Mouse (Mus musculus): Measurements from ENCODE around the gene Pigk.

The Pigk gene

DNA sequence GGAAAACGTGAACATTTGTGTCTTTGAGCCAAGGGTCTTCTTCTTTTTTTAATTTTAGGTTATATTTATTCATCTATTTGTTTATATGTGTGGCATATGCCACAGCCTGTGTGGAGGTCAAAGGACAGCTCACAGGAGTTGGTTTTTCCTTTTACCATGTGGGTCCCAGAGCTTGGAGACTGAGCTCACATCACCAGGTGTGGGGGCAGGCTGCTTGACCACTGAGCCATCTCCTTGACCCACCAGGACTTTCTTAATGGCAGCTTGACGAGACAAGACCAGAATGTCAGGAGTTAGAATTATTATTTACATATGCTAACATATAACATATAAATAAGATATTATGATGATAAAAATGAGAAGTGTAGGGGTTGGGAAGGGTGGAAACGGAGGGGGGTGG is 182.2 kb downstream of the Pigk start:
- no peak for DNase-seq (ENCODE audit: low read depth, low spot score)

DNA sequence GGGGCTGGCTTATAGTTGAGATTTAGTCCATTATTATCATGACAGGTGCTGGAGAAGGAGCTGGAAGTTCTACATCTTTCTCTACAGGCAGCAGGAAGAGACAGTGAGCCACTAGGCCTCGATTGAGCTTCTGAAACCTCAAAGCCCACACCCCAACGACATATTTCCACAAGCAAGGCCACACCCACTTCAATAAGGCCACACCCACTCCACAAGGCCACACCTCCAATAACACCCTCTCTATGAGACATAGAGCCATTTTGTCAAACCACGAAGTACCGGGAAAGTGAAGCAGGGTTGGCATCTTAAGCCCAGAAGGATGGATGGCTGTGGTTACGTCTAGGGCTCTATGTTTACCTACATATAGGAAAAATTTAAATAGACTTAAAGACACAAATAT is 183.3 kb downstream of the Pigk start:
- no peak for DNase-seq (ENCODE audit: low read depth, low spot score)

DNA sequence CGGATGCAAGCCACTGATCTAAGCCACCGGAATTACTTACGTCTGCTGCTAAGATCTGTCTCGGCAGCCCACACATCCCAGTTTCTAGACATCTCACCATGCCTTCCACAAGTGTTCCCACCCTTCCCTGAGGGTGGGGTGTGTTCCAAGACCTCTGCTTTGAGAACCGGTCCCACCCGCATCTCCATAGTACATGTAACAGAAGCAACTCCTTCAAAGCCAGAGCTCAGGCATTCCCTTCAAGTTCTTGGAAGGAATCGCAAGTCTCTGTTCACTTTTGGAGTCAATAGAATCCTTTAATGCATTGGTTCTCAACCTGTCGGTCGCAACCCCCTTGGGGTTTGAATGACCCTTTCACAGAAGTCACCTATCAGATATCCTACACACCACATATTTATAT is 185.0 kb downstream of the Pigk start:
- DNase-seq (ENCODE audit: low read depth, low spot score): no peak

DNA sequence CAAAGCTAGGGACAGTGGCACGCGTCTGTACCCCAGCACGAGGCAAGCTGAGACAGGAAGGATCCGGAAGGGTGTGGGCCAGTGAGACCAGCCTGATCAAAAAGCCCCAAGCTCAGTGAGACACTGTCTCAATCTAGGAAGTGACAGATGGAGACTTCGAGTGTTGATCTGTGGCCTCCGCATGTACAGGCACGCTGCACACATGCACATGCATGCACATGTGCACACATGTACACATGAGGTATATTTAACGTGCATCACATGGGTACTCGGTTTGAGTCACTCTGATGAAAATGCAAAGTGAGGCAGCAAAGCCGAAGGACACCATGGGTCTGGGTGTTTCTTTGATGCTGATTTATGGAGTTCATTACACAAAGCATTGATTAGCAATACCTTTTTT is 191.1 kb downstream of the Pigk start:
- no peak for DNase-seq (ENCODE audit: low read depth, low spot score)

DNA sequence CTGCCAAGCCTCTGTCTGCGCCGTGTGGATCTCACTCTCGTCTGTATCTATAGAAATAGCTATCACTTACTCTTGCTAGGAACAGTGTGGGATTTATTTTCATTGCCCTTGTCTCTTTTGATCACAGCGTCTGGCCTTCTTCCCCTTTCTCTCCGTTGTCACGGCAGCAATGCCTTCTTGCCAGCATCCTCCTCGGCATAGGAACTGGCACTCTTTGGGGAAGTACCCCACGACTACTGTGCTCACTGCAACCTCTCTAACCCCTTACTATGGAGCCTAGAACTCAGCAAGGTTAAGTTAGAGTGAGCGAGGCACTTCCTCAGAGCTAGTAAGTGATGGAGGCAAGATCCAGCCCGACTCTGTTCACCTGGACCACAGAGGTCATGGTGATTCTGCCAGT is 191.9 kb downstream of the Pigk start:
- DNase-seq (ENCODE audit: low read depth, low spot score): no peak

- DNase-seq (ENCODE audit: low read depth, low spot score): no peak
Measured at GRCm38 (mm10) chr3:152907087-152907486, 193.2 kb downstream of the Pigk start.

DNA sequence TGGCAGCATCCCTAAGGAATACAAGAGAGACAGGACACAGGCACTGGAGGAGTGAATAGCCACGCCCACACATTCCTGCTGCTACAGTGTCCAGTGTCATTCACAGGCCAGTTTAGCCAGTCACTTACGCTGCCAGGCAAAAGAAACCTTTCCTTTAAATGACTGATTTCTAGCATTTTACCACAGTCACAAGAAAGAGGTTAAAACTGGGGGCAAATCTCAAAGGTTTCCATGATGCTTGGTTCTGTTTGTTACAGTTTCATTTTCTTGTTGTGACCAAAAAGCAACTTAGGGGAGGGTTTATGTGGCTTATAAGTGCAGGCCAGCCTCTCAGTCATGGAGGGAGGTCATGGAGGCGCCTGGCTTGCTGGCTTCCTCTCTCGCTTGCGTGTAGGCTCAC is 193.8 kb downstream of the Pigk start:
- DNase-seq (ENCODE audit: low read depth, low spot score): no peak

- DNase-seq (ENCODE audit: low read depth, low spot score): no peak
Measured at GRCm38 (mm10) chr3:152911578-152911977, 197.7 kb downstream of the Pigk start.

GRCm38 (mm10) chr3:152912216-152913101 is 198.6 kb downstream of the Pigk start:
- peak; percentile 92 for DNase-seq (ENCODE audit: low read depth, low spot score)

- peak; percentile 39 for DNase-seq (ENCODE audit: low read depth, low spot score)
Measured at GRCm38 (mm10) chr3:152913150-152913549, 199.2 kb downstream of the Pigk start.

DNA sequence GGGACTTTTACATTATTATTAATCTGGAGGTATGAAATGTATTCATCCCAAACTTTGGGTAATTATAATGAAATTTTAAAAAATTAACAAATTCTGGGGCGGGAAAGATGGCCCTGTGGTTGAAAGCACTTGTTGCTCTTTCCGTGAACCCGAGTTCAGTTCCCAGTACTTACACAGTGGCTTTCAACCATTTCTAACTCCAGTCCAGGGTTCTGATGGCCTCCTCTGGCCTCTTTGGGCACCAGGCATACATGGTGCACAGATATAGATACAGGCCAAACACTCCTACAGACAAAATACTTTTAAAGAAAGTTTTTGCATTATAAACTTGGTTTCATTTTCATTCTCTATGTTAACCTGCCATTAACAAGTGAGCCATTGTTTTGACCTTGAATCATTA is 199.7 kb downstream of the Pigk start:
- no peak for DNase-seq (ENCODE audit: low read depth, low spot score)

DNA sequence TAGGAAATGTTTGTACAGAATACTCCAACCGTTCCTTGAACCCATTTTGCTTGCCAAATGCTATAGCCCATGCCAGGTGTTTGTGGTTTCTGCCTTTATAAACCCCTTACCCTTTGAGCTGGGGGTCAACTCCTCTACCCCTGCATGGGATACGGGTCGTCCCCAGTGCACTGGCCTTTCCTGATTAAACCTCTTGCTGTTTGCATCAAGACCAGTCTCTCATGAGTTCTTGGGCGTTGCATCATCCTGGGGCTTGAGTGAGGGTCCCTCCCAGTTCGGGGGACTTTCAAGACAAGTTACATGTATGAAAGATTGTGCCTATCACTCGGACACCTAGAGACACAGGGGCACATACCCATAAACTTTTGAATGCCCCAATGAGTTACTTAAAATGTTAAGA is 200.5 kb downstream of the Pigk start:
- DNase-seq (ENCODE audit: low read depth, low spot score): no peak

GRCm38 (mm10) chr3:152917579-152917978 is 203.7 kb downstream of the Pigk start:
- DNase-seq (ENCODE audit: low read depth, low spot score): peak; percentile 82

DNA sequence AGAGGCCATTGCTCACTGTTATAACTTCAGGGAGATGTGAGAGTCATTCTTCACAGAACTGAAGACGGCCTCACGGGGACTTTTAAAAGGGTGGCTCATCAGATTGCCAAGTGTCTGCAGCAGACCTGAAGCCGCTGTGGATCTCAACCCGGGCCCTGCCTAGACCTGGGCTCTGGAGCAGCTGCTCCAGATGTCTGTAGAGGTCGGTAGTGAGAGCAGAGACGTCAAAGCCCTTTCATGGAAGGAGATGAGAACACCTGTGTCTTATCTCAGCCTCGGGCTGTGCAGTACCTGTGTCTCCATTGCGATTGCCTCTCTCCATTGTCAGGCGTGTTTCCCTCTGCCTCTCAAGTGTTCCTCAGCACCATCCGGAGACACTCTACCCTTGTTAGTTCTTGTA is 205.2 kb downstream of the Pigk start:
- peak; percentile 71 for DNase-seq (ENCODE audit: low read depth, low spot score)

GRCm38 (mm10) chr3:152920365-152920764 is 206.5 kb downstream of the Pigk start:
- DNase-seq (ENCODE audit: low read depth, low spot score): peak; percentile 72

DNA sequence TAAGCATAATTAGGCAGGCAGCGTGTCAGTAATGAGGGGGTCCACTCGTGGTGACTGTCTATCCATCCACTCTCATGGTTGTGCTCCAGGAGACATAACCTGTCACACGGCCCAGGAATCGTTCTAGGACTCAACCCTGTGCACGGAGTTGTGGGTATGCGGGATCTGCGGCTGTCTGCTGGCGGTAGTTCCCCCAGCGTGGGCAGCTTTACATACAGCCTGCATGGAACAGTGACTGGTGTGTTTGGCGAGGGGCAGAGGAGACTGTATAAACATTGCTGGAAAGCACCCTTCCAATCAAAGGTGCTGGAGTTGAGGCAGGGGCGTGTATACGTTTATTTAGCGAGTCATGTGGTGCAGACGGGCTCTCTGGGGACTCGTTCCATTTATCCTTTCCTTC is 209.6 kb downstream of the Pigk start:
- no peak for DNase-seq (ENCODE audit: low read depth, low spot score)

DNA sequence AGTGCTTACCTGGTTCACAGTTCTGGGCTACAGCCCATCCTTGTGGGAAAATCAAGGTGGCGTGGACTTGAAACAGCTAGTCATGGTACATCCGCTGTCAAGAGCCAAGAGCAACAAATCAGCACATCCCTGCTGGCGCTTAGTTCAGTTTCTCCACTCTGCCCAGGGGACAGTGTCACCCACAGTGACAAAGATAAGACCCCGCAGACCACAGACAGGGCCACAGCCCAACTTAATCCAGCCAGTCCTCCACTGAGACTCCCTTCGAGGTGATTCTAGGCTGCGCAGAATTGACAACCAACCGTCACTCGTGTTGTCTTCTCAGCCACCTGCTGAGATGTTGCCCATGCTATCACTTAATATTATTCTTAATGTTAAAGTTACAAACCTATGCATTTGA is 211.5 kb downstream of the Pigk start:
- no peak for DNase-seq (ENCODE audit: low read depth, low spot score)

GRCm38 (mm10) chr3:152926166-152926565 is 212.3 kb downstream of the Pigk start:
- DNase-seq (ENCODE audit: low read depth, low spot score): peak; percentile 56

DNA sequence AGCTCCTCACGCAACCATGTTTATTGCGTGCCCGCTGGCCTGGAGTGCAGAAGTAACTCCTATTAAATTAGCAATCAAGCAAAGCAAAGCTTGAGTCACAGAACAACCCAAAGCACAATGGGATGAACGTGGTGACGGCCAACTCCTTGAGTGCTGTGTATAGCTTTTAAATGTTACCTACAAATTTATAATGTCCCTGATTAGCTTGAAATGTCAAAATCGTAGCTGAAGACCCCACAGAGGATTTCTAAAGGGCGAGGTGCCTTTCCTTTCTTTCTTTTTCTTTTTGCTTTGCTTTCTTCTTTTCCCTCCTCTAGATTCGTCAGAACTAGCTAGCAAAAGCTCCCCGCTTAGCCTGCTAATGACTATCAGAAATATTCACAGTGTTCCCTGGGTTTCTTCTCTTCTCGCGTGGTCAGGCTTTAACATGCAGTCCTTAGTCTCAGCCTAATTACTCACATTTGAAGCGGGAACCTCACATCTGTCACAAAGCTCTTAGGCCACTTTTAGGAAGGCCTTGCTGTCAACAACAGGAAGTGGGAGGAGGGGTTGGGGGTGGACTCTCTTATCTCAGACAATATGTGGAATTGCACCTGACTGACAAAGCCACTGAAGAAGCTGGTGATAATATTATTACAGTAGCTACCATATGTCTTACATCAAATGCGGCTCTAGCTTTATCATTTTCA is 214.5 kb downstream of the Pigk start:
- peak; percentile 75 for DNase-seq (ENCODE audit: low read depth, low spot score)

DNA sequence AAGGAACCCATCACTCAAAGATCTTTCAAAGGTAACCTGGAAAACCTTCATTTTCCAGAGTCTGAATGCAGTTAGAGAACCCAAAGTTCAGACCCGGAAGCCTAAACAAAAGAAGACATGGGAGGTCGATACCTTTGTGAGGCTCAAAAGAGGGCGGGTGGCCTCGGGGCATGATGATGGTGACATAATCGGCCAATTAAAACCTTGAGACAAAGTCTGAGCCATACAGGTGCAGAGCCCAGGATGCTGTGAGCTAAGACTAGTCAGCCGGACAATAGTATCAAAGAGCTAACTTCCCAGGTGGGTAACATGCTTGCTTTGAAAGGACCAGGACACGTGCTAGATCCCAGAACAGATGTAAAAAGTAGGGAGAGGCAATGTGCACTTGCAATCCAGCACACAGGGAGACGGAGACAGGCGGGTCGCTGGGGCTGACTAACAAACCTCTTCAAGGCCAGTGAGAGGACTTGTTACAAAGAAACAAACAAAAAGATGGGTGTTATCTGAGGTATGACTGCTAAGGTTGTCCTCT is 215.4 kb downstream of the Pigk start:
- DNase-seq (ENCODE audit: low read depth, low spot score): peak; percentile 56

- peak; percentile 78 for DNase-seq (ENCODE audit: low read depth, low spot score)
Measured at GRCm38 (mm10) chr3:152929788-152930281, 215.9 kb downstream of the Pigk start.

- no peak for DNase-seq (ENCODE audit: low read depth, low spot score)
Measured at GRCm38 (mm10) chr3:152931354-152931753, 217.5 kb downstream of the Pigk start.

- DNase-seq (ENCODE audit: low read depth, low spot score): peak; percentile 55
Measured at GRCm38 (mm10) chr3:152932096-152932495, 218.2 kb downstream of the Pigk start.

Measured in CD4-positive, CD25-positive, alpha-beta regulatory T cell, adult 2 months (primary cell).